Mouse (Mus musculus): ENCODE measurements around the gene Tmem258.
A peak's percentile ranks its signal among the peaks of the same experiment; 100 is the strongest.
"Not testable (repeated sequence)": the region's sequence is repeated elsewhere in the genome, so short reads cannot be mapped to it uniquely, and the experiment has no call there.

The Tmem258 gene

DNA sequence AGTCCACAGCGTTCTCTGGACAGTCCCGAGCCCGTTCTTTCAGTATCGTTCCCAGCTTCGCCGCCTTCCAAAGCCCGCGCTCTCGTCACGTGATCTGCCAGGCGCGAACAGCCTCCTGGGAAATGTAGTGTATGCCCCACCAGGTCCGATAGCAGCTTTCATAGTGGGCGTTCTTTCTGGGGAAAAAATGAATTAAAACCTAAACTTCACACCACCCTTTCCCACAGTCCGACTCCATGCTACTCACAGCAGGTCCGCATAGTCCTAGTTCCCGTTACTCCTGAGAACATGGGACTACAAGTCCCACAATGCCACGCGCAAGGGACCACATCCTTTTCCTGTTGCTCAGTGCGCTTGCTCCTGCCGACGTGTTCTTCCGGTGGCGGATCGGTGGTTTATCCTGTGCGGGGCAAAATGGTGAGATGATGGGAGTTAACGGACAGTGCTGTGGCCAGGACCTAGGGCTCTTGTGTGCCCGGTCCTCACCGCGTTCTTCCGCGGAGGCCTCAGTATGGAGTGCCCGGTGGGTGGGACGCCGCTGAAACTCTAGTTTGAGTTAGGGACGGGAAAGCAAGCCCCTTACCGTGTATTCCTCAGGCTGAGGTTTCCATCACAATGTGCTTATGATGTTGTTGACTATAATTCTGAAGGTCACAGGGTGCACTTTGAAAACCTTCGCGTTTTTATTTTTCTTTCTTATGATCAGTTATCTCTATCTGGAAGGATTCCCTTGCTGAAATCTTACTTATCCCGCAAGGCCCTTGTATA lies at the start of gene Tmem258, which contains the start of gene Fen1:
Gene Tmem258, plus strand, starts transcription at position 167 of the 768 bp plus-strand sequence.
Gene Fen1, minus strand, starts transcription at position 322 of the 768 bp plus-strand sequence.
- peak; percentile 87 for DNase-seq (ENCODE audit: low read depth, low spot score)

DNA sequence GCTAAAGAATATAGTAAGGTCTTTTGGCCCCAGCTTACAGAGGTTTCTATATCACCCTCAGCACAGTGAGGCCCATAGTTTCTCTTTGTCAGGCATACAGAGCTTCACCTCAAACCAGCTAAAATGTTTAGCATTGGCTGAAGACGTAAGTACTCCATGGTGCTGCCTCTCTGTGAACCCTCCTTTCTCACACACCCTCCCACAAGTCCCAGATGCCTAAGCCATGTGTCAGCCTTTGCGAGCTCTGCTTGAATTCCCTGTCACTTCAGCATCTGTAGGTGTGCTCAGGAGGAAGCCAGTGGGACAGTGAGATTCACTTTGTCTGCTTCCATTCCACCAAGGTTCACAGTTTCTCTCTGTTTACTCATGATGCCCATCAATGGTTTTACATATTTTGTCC lies 46.1 kb upstream of the Tmem258 start:
- DNase-seq (ENCODE audit: low read depth, low spot score) = no peak

DNA sequence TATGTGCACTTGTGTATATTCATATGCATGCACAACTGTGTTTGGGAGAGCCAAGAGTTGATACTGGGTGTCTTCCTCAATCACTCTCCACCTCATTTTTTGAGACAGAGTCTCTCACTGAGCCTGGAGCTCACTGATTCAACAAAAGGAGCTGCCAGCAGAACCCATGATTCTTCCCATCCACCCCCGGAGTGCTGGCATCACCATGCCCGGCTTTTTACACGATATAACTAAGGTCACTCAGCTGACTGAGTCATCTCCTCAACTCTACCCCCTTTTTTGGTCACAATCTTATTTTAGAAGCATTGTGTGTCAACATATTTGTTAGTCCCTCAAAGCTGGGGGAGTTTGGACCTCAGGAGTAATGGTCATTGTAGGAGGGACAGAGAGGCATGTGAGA lies 39.9 kb upstream of the Tmem258 start:
- DNase-seq (ENCODE audit: low read depth, low spot score) = no peak

DNA sequence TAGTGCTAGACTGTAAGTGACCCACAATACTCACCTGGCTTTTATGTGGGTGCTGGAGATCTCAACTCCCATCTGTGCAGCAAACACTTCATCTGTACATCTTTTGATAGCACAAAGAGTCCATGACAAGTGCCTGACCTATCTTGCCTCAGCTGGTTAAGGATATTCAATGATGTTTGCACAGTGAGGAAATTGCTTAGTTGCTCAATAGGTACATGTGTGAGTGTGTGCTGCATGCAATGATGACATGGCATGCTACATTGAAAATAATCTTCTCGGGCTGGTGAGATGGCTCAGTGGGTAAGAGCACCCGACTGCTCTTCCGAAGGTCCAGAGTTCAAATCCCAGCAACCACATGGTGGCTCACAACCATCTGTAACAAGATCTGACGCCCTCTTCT lies 37.9 kb upstream of the Tmem258 start:
- not testable (repeated sequence) for DNase-seq (ENCODE audit: low read depth, low spot score)

DNA sequence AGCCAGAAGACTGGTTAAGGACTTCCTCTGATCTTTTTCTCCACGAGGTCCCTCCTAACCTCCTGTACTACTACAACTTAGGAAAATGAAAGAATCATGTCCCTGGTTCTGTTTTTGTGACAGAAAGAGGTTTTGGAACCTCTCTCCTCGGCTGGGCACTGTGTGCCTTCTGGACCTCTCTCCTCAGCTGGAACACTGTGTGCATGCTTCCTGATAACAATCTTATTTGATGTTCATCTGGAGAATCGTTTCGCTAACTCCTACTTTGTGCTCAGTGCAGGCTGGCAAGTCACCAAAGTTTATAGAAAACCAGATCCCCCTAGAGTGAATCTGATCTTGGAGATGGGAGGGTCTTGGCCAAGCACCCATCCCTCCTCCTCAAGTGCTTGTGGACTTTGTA lies 36.7 kb upstream of the Tmem258 start:
- DNase-seq (ENCODE audit: low read depth, low spot score) = no peak

DNA sequence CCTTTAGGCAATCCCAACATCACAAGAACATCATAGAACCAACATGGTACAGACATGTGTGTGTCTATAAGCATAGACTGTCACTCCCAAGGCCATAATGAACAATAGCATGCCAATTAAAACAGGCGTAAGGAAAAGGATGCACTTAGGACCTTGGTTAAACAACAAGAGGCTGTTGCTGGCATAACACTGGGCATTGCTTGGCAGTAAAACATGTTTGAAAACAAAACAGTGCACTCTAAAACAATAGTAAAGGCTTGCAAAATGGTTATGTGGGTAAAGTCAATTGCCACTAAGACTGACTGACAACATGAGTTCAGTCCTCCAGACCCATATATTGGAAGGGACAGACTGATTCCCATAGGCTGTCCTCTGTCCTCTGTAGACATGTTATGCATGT lies 35.9 kb upstream of the Tmem258 start:
- no peak for DNase-seq (ENCODE audit: low read depth, low spot score)

DNA sequence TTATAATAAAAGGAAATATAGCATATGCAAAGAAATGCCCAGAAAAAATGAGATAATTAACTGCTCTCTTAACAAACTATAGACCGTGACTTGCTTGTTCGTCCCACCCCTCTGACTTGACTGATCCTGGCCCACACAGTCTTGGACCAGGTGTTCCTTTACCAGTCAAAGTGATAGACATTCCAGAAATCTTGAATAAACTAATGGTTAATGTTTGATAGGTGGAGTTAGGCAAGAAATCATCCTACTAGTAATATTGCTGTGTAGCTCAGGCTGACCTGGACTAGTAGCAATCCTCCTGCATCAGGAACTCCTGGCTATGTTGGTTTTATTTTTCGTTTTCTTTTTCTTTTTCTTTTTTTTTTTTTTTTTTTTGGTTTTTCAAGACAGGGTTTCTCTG lies 35.4 kb upstream of the Tmem258 start:
- DNase-seq (ENCODE audit: low read depth, low spot score) = no peak

DNA sequence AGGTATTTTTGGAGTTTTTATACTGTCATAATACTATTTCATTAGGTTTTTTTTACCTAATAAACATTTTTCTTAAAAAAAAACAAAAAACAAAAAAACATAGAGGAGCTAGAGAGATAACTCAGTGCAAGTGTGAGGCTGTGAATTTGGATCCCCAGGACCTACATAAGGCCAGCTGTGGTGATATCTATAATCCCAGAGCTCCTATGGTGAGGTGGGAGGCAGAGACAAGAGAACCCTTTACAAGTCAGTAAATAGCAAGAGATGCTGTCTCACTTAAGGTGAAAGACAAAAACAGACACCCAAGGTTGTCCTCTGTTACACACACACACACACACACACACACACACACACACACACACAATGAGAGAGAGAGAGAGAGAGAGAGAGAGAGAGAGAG lies 34.6 kb upstream of the Tmem258 start:
- DNase-seq (ENCODE audit: low read depth, low spot score) = no peak

DNA sequence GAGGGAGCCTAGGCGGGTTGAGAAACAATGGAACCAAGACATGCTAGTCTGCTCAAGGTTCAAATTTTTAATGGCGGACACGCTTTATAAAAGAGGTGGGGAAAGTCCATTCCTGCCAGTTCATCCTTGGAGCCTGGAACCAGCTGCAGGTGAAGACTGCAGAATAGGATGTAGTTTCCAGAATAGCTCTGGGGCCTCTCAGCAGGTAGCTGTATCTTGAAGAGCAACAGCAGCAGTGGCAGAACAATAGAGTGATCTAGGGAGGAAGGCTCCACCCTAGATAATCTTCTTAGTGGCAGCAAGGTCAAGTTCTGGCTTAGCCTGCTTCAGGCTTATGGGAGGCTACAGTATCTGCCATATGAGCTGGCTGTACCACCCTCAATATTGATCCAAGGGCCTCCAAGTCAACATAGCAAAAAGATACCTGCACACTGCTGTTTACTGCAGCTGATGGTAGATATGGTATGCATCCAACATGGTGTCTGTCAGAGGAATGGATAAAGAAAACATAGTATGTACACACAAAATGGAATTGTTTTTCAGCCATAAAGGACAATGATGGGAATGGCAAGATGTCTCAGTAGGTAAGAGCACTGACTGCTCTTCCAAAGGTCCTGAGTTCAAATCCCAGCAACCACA lies 34.0 kb upstream of the Tmem258 start:
- not testable (repeated sequence) for DNase-seq (ENCODE audit: low read depth, low spot score)

DNA sequence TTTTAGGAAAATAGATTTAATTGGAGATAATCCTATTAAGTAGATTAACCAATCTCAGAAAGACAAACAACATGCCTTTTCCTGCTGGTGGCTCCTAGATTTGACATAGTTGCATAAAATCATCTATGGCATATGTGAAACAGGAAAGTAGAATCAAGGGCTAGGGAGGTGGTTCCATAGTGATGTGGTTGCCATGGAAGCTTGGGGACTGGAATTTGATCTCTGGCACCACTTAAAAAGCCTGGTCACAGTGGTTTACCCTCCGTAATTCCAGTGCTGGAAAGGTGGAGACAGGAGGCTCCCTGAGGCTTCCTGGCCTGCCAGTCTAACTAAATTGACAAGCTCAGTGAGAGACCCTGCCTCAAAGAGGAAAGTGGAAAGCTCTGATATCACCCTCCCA lies 33.3 kb upstream of the Tmem258 start:
- DNase-seq (ENCODE audit: low read depth, low spot score) = no peak

DNA sequence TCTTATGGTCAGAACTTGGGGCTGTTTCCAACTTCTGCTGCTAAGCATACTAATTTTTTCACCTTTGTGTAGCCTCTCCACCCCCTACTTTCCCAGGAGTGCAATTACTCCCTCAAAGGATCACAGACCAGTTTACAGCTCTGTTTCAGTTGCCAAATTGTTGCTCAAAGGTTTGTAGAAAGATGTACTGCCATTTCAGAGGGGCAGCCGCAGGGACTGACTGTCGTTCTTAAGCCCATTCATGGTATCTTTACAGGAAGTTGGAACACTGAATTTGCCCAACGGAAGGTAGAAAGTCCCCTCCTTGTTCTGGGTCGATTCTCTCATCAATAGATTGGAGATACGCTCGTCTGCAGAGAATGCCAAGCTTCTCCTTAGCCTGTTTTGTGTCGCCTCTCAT lies 32.5 kb upstream of the Tmem258 start:
- DNase-seq (ENCODE audit: low read depth, low spot score) = no peak

DNA sequence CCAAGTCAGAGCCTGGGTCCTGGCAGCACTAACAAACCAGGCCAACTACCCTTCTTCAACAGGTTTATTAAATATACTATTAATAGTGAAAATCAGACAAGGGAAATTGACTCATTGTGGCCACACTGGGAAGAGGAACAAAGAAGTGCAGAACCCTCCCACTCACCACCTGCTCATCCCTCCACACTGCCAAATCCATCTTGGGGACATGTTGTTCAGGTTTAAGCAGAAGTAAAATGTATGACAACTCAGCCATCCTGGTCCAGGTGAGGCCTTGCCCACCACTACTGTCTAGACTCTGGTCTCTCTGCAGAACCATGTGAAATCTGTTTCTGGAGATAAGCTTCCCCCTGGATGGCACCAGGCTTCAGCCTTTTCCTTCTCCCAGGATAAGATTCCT lies 32.0 kb upstream of the Tmem258 start:
- no peak for DNase-seq (ENCODE audit: low read depth, low spot score)

DNA sequence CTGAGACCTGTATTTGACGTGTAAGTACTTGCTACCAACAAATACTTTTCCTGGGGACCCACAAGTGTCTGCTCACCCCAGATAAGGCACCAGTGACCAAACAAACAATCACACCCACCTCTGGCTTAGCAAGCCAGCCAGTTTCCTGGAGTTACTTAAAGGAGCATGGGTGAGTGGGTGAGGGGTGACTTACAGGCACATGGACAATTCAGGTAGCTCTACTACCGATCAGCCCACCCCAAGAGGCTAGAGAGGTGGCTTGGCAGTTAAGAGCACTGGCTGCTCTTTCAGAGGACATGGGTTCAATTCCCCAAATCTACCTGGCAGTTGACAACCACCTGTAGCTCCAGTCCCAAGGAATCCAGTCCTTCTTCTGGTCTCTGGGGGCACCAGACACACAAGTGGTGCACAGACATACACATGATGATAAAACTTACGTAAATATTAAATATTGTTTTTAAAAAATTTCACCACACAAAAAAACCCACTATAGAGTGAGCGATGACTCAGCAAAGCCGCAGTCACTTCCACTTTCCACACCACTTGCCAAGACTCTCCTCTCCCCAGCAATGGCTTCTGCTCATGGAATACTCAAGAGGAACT lies 30.6 kb upstream of the Tmem258 start:
- DNase-seq (ENCODE audit: low read depth, low spot score) = no peak

DNA sequence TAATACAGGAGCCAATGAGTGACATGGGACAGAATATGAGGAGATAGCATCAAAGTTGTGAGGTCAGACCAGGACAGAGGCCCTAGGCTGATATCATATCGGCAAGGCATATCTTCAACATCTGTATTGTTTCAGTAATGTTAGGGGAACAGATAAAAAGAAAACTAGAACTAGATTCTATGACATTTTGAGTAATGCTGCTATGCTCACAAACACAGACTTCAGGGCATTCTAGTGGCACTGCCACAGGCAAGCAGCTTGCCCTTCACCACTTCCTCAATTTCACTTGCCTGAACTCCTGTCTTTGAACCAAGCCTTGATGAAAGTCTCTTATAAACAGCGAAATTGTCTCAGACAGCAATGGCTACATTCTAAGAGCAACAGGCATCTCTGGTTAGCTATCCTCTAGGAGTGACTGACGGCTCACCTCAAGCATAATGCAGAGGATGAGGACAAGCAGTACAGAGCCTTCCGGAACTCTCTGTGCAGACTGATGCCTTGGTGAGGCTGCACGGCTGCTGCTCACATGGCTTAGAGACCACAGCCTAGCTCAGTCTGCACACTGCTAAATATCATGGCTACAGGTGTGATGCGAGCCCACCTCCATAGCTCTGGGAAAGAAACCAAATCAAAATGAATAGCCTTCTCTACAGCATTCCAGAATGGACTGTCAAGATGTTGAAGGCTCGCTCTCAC lies 29.8 kb upstream of the Tmem258 start:
- no peak for DNase-seq (ENCODE audit: low read depth, low spot score)

DNA sequence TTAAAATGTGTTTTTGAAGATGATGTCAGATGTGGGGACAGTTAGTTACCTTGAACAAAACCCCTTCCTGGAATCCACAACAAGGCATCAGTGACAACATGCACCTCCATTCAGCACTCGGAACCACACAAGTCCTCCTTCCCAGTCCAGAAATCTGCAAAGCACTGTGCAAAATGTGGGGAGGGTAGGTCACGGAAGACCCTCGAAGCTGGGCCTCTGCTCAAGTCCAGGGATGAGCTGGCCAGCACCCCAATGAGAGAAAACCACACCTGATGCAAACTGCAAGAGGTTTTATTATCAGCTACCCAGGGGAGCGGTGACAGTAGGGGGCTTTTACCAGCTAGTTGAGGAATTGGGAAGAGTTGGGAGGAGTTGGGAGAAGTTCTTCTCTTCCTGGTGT lies 28.9 kb upstream of the Tmem258 start:
- DNase-seq (ENCODE audit: low read depth, low spot score) = no peak

DNA sequence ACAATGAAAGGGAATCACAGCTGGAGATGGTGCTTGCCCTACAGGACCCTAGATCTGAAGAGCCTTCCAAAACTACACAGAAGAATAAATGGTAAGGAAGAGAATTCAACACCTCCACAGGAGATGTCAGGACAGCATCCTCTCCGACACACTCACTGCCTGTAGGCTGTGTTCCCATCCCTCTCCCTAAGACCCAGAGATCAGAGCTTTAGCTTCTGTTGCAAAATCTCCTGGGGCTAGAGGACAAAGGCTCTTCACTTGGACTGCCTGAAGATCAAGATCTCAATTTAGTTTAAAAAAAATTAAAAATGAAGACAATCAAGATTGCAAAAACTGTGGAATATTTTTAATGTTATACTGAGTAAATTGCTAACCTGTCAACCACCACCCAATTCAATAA lies 27.3 kb upstream of the Tmem258 start:
- no peak for DNase-seq (ENCODE audit: low read depth, low spot score)

DNA sequence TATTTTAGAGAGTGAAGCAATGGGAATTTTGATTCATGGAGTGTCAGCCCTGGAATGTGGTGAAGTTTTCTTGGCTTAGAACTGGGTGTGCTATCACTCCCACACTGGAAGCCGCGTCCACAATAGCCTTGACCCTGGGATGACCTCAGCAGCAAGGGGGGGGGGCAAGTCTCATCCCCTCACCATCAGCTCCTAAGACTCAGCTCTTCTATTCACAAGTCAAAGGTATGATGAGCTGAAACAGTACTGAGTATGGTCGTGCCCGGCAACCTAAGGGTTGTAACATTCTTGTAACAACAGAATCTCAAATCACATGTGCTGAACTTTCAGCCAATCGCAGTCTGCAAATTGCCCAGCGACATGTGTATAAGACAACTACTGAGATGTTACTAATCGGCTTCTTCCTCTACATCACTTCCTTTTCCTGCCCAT lies 26.9 kb upstream of the Tmem258 start:
- no peak for DNase-seq (ENCODE audit: low read depth, low spot score)

DNA sequence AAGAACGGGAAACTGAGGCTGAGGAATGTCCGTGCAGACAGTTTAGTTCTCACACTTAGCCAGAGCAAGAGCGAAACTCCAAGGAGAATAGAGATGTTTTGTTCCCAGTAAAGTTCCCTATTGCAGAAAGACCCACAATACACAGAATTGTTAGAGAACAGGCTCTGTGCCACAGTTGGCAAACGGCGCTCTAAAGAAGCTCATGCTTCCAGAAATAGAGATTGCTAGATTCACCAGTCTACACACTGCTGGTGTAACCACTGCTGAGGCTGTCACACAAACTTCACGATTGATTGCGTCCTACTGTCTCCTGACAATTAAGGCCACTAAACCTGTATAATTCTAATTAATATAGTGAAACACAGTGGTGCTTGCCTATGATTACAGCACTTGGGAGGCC lies 22.6 kb upstream of the Tmem258 start:
- DNase-seq (ENCODE audit: low read depth, low spot score) = no peak

DNA sequence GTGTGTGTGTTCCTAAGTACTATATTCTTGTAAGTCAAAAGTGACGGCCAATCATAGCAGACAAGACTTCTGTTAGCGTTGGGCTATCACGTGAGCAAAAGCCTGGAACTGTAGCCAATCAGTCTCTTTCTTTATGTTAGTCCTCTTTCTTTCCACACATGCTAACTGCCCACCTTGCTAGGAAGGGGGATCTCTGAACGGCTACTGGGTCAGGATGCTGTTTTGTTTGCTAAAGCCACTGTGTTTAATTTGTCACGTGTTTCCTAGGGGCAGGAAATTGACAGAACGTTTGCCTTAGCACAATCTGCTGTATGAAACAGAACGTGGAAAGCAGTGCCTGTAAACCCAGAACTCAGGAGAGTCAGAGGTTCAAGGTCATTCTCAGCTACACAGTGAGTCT lies 21.7 kb upstream of the Tmem258 start:
- DNase-seq (ENCODE audit: low read depth, low spot score) = no peak

DNA sequence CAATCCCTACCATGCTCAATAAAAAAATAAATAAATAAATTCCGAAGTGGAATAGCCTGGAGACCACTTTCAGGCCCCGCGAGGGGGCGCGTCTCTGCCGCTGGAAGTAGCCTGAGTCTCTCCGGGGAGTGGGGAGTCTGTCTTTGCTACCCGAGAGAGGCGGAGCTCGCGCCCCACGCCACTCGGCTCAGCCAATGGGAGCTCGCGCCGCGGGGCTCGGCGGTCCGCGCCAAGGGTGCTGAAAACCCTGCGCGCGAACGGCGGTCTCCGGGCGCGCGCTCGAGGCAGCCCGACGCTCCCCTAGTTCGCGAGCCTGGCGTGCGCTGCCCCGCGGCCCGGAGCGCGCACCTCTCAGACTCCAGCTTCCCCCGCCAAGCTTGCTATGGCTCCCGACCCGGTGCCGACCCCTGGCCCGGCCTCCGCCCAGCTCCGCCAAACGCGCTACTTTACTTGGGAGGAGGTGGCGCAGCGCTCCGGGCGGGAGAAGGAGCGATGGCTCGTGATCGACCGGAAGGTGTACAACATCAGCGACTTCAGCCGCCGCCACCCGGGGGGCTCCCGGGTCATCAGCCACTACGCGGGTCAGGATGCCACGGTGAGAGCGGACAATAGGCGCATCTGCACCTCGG lies 21.0 kb upstream of the Tmem258 start, which contains the start of gene Fads1:
Gene Fads1, plus strand, starts transcription at position 219 of the 629 bp plus-strand sequence.
- DNase-seq (ENCODE audit: low read depth, low spot score) = peak; percentile 84

DNA sequence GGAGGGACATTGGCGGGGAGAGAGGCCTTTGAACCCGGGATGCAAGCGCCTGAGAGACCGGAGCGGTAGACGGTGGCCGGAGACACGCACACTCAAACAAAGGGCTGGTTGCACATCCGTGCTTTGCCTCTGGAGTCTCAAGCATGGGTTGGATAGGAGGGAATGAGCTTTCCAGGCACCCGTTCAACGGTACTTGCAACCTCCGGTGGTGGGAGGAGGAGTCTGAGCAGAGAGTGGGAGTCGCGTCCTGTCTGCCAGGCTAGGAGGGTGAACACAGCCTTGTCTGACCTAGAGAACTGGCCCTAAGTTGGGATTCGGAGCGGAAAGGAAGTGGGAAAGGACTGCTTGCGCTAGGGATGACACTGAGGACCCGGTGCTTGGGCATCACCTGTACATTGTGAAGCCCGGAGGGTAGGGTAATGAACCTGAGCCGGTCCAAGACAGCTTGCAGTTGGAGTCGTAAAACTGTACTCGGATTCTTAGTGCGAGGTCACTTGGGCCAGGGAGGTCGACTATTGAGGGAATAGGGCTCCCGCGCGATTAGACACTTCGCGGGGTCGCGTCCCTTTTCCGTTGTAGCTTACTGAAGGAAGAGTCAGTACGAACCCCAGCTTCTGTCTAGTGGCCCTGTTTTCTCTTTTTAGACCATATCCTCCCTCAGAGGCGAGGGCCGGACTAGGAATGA lies 20.4 kb upstream of the Tmem258 start:
- DNase-seq (ENCODE audit: low read depth, low spot score) = peak; percentile 48
